Mouse (Mus musculus) right cerebral cortex, postnatal 14 days (tissue): ENCODE data around the gene Kcnj11.

Experiments used
- DNase-seq: peaks from one replicate; pipeline ENCODE4 v3.0.0; 2022

The Kcnj11 gene

GRCm38 (mm10) chr7:46103771-46104170, 3.2 kb upstream of the Kcnj11 start:
- no peak for DNase-seq

- DNase-seq, result peak; percentile 69
These were observed 2.6 kb upstream of the Kcnj11 start for GRCm38 (mm10) chr7:46103075-46103591.

GRCm38 (mm10) chr7:46099682-46100081, 882 bp downstream of the Kcnj11 start:
- no peak for DNase-seq

DNA sequence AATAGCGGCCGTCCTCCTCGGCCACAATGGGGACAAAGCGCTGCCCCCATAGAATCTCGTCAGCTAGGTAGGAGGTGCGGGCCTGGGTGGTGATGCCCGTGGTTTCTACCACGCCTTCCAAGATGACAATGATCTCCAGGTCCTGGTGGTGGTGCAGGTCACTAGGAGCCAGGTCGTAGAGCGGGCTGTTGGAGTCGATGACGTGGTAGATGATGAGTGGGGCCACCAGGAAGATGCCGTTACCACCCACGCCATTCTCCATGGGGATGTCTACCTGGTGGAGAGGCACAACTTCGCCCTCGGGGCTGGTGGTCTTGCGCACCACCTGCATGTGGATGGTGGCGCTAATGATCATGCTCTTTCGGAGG, 1.7 kb downstream of the Kcnj11 start:
- no peak for DNase-seq

DNA sequence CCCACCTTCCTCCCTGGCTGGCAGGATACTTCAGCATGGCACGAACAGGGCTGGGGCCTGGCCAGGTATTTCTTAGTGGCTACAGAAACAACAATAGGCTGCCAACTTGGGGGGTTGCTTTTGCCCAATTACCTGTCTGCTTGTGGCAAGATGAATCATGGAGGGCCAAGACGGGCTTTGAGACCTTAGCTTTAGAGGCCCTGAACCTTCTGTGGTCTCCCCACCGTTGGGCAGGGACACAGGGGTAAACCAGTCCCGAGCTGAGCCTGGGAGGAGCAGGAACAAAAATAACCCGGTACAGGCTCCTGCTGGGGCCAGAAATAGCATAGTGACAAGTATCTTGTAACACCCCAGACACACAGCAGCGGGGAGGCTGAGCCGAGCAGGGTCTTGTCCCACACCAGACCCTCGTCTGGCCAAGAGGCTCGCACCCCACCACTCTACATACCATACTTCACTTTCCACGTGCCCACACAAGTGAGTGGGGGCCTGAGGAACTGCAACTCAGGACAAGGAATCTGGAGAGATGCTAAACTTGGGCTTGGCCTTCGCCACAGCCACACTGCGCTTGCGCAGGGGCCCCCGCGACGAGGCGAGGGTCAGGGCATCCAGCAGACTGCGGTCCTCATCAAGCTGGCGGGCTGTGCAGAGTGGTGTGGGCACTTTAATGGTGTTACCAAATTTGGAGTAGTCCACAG, 2.2 kb downstream of the Kcnj11 start:
- no peak for DNase-seq

GRCm38 (mm10) chr7:46097319-46097783, 3.2 kb downstream of the Kcnj11 start:
- DNase-seq, result no peak

GRCm38 (mm10) chr7:46096136-46096535, 4.4 kb downstream of the Kcnj11 start:
- DNase-seq, result peak; percentile 64

GRCm38 (mm10) chr7:46092803-46093202, 7.8 kb downstream of the Kcnj11 start:
- DNase-seq, result no peak

- no peak for DNase-seq
These were observed 12.3 kb downstream of the Kcnj11 start for GRCm38 (mm10) chr7:46088241-46088640.

DNA sequence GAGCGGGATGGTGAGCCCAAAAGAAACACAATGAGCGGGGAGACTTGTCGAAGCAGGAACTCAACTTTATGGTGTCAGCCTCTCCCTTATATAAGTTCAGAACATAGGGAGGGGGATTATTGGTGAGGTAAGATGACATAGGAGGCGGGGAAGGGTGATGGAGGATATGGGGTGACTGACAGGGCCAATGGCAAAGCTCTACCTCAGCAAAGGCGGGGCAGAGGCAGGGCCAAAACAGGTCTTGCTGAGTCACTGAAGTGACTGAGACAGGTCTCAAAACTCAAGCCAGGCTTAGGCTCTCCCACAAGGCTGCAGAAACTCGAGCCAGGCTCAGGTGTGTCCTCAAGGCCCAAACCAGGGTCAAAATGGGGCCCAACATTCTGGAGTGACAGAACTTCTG, 14.2 kb downstream of the Kcnj11 start:
- no peak for DNase-seq

GRCm38 (mm10) chr7:46084839-46085513, 15.6 kb downstream of the Kcnj11 start:
- no peak for DNase-seq

- DNase-seq, result no peak
These were observed 16.5 kb downstream of the Kcnj11 start for GRCm38 (mm10) chr7:46084024-46084423.

GRCm38 (mm10) chr7:46077675-46078074, 22.9 kb downstream of the Kcnj11 start:
- no peak for DNase-seq

- no peak for DNase-seq
These were observed 23.7 kb downstream of the Kcnj11 start for GRCm38 (mm10) chr7:46076844-46077243.

GRCm38 (mm10) chr7:46068831-46069230, 31.7 kb downstream of the Kcnj11 start:
- no peak for DNase-seq

DNA sequence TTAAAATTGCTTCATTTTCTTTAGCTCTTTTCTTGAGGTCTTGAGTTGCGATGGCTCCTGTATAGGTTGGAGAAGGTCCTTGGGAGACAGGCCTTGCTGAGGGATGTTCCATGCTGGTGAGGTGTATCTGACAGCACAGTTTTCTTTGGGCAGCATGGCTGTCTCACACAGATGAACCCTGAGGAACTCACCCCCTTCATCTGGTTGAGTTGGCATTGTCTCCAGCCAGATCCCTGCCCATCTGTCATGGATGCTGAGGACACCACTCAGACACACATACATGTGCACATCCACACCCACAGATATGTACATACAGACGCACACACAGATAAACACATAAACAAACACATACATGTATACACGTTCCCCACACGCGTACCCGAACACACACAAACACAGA, 37.3 kb downstream of the Kcnj11 start:
- no peak for DNase-seq

DNA sequence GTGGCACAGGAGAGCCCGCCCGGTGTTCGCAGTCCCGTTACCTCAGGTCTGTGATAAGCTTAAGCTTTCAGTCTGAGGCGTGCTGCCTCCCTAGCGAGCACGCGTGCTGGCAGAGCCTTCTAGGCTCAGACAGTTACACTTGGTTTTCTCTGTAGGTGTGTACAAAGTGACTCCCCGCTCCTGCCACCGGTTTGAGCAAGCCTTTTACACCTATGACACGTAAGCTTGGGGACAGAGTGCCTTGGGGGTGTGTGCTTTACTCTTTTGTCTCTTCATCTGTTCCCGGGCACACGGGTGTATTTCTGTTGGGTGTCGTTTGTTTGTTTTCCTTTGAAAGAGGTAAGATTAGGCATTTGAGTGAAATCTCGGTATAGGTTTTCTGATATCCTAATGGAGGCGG, 39.0 kb downstream of the Kcnj11 start:
- no peak for DNase-seq

GRCm38 (mm10) chr7:46060688-46061087, 39.9 kb downstream of the Kcnj11 start:
- no peak for DNase-seq

- DNase-seq, result no peak
These were observed 41.7 kb downstream of the Kcnj11 start for GRCm38 (mm10) chr7:46058882-46059281.

- DNase-seq, result no peak
These were observed 47.0 kb downstream of the Kcnj11 start for GRCm38 (mm10) chr7:46053566-46053965.

DNA sequence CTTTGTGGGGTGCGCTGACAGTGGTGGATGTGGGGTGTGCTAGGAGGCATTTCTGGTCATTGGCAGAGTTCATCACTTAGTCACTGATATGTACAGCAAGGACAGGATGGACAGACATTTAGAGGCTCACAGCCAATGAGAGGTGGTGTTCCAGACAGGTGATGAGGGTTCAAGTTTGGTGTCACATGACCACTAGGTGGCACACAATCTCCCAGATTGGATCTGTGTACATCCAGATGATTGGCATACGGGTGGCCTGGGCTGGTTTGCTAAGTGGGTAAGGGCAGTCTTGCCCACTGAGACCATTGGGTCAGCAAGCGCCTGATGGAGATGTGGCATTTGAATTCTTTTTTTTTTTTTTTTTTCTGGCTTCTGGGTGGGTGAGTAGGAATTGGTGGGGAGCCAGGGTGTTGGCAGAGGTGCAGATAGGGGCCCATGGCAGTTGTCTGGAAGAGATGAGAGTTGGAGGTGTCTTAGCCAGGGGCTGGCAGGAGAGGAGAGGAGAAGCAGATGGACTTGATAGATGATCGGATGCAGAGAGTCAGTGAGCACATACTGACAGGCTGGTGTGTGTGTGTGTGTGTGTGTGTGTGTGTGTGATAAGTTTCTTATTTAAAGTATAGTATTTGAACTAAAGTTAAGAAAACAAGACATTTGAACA, 48.3 kb downstream of the Kcnj11 start:
- DNase-seq, result no peak

DNA sequence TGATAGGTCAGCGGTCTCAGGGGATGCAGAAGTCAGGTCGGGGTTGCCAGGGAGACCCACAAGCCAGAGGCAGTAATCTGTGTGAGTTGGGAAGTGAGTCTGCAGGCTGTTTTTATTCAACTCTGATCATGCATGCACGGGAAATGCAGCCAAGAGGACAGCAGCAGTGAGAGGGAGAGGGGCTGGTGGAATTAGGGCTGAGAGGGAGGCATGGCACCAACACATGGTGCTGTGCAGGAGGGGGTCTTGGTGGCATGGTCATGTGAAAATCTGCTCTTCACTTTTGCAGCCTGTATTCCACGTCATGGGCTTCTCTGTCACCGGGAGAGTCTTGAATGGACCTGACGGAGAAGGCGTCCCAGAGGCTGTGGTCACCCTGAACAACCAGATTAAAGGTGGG, 50.6 kb downstream of the Kcnj11 start:
- DNase-seq, result no peak

DNA sequence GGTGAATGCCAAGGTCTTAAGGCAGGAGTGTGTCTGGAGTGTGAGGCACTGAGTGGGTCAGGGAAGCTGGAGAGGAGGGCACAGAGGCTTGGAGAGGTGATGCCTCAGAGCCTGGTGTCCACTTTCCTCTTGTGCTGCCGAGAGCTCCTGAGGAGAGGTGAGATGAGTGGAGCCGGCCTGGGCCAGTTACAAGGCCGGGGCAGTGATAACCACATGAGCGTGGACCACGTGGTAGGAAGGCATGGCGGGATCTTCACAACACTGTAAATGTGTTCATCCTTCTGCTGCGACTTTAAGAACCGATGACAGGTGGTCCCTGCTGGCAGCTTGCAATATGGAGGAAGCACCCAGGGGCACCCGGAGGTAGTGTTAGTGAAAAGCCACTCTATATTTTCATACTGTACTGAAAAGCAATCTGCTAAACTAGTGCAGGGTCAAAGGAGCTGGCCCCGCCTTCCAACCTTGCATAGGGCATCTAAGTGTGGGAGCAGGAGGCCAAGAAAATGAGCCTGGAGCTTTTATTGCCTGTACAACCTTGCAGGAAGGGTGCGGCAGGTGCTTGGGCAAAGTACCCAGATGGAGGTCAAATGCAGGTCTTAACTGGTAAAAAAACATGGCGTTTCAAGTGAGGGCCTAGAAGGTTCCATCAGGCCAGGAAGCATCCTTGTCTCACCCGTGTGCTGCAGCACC, 52.5 kb downstream of the Kcnj11 start:
- no peak for DNase-seq
